ENCODE assay signal across 9 mouse cellular contexts in the genomic region with DNA sequence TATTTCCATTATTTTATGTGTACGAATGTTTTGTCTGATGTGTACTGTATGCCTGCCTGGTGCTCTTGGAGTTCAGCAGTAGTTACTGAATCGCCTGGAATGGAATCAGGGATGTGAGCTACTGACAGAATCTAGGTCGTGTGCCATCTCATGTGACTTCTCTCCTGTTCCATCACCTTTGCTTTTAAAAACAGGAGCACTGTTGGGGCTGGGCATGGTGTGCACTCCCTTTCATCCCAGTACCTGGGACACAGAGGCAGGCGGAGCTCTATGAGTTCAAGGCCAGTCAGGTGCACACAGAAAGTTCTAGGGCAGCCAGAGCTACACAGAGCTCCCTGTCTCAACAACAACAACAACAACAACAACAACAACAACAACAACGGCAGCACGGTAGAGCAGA. TPM values are rescaled to one million over a fixed set of nuclear protein-coding genes. Genes with fewer than 3 reads are reported as not detected.
A peak's percentile ranks its signal among the peaks of the same experiment; 100 is the strongest.
DNase-seq lines count a peak whose midpoint lies in the region; ATAC-seq lines count a peak whose summit lies in the region.
"Had no signal": no experiment of that assay in that cellular context is flagged by ENCODE, and none has a peak within 500 bp of the region (broad histone marks: within the 10 kb centered on the region; RNA-seq: fewer than 3 reads in every experiment).

No protein-coding gene starts in this region.

- no peak overlapping the region for H3K4me2 ChIP-seq in embryonic facial prominence, embryonic 13.5 days
- no peak overlapping the region for H3K4me2 ChIP-seq in hindbrain, embryonic 13.5 days
- no peak overlapping the region for H3K4me2 ChIP-seq in hindbrain, embryonic 12.5 days (replicated peaks)
- no peak overlapping the region for H3K4me2 ChIP-seq in midbrain, embryonic 15.5 days
- no peak overlapping the region for H3K4me2 ChIP-seq in midbrain, embryonic 11.5 days
- H3K4me2 ChIP-seq in stomach, embryonic 14.5 days (replicated peaks; ENCODE audit: low read depth, low read length), result no peak overlapping the region

- peaks cover 49% of the 10 kb centered on the region for H3K4me1 ChIP-seq in embryonic facial prominence, embryonic 13.5 days
- peaks cover 36% of the 10 kb centered on the region for H3K4me1 ChIP-seq in embryonic facial prominence, embryonic 10.5 days
- peaks cover 44% of the 10 kb centered on the region for H3K4me1 ChIP-seq in hindbrain, embryonic 13.5 days (replicated peaks)
- peaks cover 25% of the 10 kb centered on the region for H3K4me1 ChIP-seq in hindbrain, embryonic 12.5 days
- H3K4me1 ChIP-seq in midbrain, embryonic 15.5 days, result peaks cover 32% of the 10 kb centered on the region
- H3K4me1 ChIP-seq in midbrain, embryonic 11.5 days (ENCODE audit: control insufficient read depth, insufficient read depth, low read length), result peaks cover 5% of the 10 kb centered on the region
- H3K4me1 ChIP-seq in stomach, embryonic 14.5 days (ENCODE audit: control insufficient read depth, insufficient read depth, low read length), result peaks cover 26% of the 10 kb centered on the region

- no peak overlapping the region for H3K4me3 ChIP-seq in embryonic facial prominence, embryonic 13.5 days
- H3K4me3 ChIP-seq in embryonic facial prominence, embryonic 10.5 days, result no peak overlapping the region
- H3K4me3 ChIP-seq in hindbrain, embryonic 13.5 days, result no peak overlapping the region
- no peak overlapping the region for H3K4me3 ChIP-seq in hindbrain, embryonic 12.5 days
- no peak overlapping the region for H3K4me3 ChIP-seq in midbrain, embryonic 15.5 days
- H3K4me3 ChIP-seq in midbrain, embryonic 11.5 days (ENCODE audit: low read depth, low read length), result no peak overlapping the region
- H3K4me3 ChIP-seq in stomach, embryonic 14.5 days (ENCODE audit: low read depth, low read length), result no peak overlapping the region

- H3K27me3 ChIP-seq in embryonic facial prominence, embryonic 13.5 days, result no peaks in the 10 kb centered on the region
- no peaks in the 10 kb centered on the region for H3K27me3 ChIP-seq in embryonic facial prominence, embryonic 10.5 days (replicated peaks; ENCODE audit: low read depth, poor library complexity, severe bottlenecking)
- H3K27me3 ChIP-seq in hindbrain, embryonic 13.5 days, result no peaks in the 10 kb centered on the region
- no peaks in the 10 kb centered on the region for H3K27me3 ChIP-seq in hindbrain, embryonic 12.5 days
- no peaks in the 10 kb centered on the region for H3K27me3 ChIP-seq in midbrain, embryonic 15.5 days (replicated peaks)
- H3K27me3 ChIP-seq in midbrain, embryonic 11.5 days (ENCODE audit: control insufficient read depth, insufficient read depth, low read length), result no peaks in the 10 kb centered on the region
- no peaks in the 10 kb centered on the region for H3K27me3 ChIP-seq in stomach, embryonic 14.5 days (ENCODE audit: control insufficient read depth, insufficient read depth, low read length)

- H3K9me3 ChIP-seq in embryonic facial prominence, embryonic 13.5 days, result no peaks in the 10 kb centered on the region
- no peaks in the 10 kb centered on the region for H3K9me3 ChIP-seq in embryonic facial prominence, embryonic 10.5 days
- no peaks in the 10 kb centered on the region for H3K9me3 ChIP-seq in hindbrain, embryonic 13.5 days
- H3K9me3 ChIP-seq in hindbrain, embryonic 12.5 days (replicated peaks), result no peaks in the 10 kb centered on the region
- H3K9me3 ChIP-seq in midbrain, embryonic 15.5 days, result no peaks in the 10 kb centered on the region
- H3K9me3 ChIP-seq in midbrain, embryonic 11.5 days (ENCODE audit: control insufficient read depth, low read length), result no peaks in the 10 kb centered on the region
- H3K9me3 ChIP-seq in stomach, embryonic 14.5 days (ENCODE audit: control insufficient read depth, low read depth, low read length), result no peaks in the 10 kb centered on the region

- DNase-seq in embryonic facial prominence, embryonic 10.5 days (ENCODE audit: low spot score), result no peak
- DNase-seq in midbrain, embryonic 11.5 days (ENCODE audit: low spot score, missing footprints), result no peak
- DNase-seq in right cerebral cortex, adult 2 months (ENCODE audit: low spot score in 2 of 2), result no peak

- 0 out of 2 replicates have a peak overlapping the region, but pooled peaks have one; percentile 68 for H3K27ac ChIP-seq in embryonic facial prominence, embryonic 13.5 days
- no peak overlapping the region for H3K27ac ChIP-seq in embryonic facial prominence, embryonic 10.5 days (replicated peaks)
- H3K27ac ChIP-seq in hindbrain, embryonic 13.5 days, result peak overlapping the region; percentile 42
- H3K27ac ChIP-seq in hindbrain, embryonic 12.5 days, result no peak overlapping the region
- peak overlapping the region; percentile 57; the same call in 1 of the 2 replicates for H3K27ac ChIP-seq in midbrain, embryonic 15.5 days
- no peak overlapping the region for H3K27ac ChIP-seq in midbrain, embryonic 11.5 days (ENCODE audit: low read depth, low read length)
- H3K27ac ChIP-seq in stomach, embryonic 14.5 days (ENCODE audit: low read length), result peak overlapping the region; percentile 39; the same call in 1 of the 2 replicates

- H3K9ac ChIP-seq in embryonic facial prominence, embryonic 13.5 days, result no peak overlapping the region
- no peak overlapping the region for H3K9ac ChIP-seq in hindbrain, embryonic 13.5 days
- no peak overlapping the region for H3K9ac ChIP-seq in hindbrain, embryonic 12.5 days
- no peak overlapping the region for H3K9ac ChIP-seq in midbrain, embryonic 15.5 days
- H3K9ac ChIP-seq in midbrain, embryonic 11.5 days (ENCODE audit: low read length), result no peak overlapping the region
- H3K9ac ChIP-seq in stomach, embryonic 14.5 days (replicated peaks; ENCODE audit: low read depth, low read length), result no peak overlapping the region

- WGBS in embryonic facial prominence, embryonic 13.5 days, result 94% methylated on average over 6 of the region's 6 CpGs
- 90% methylated on average over 6 of the region's 6 CpGs for WGBS in embryonic facial prominence, embryonic 10.5 days
- WGBS in hindbrain, embryonic 13.5 days, result 96% methylated on average over 6 of the region's 6 CpGs
- WGBS in hindbrain, embryonic 12.5 days, result 89% methylated on average over 6 of the region's 6 CpGs
- 94% methylated on average over 6 of the region's 6 CpGs for WGBS in midbrain, embryonic 15.5 days
- 93% methylated on average over 6 of the region's 6 CpGs for WGBS in midbrain, embryonic 11.5 days
- WGBS in stomach, embryonic 14.5 days, result 94% methylated on average over 6 of the region's 6 CpGs

- H3K36me3 ChIP-seq in embryonic facial prominence, embryonic 13.5 days, result no peaks in the 10 kb centered on the region
- no peaks in the 10 kb centered on the region for H3K36me3 ChIP-seq in embryonic facial prominence, embryonic 10.5 days (replicated peaks)
- H3K36me3 ChIP-seq in hindbrain, embryonic 13.5 days, result no peaks in the 10 kb centered on the region
- H3K36me3 ChIP-seq in hindbrain, embryonic 12.5 days, result no peaks in the 10 kb centered on the region
- no peaks in the 10 kb centered on the region for H3K36me3 ChIP-seq in midbrain, embryonic 15.5 days (replicated peaks)
- H3K36me3 ChIP-seq in midbrain, embryonic 11.5 days (ENCODE audit: control insufficient read depth, insufficient read depth, low read length), result no peaks in the 10 kb centered on the region
- no peaks in the 10 kb centered on the region for H3K36me3 ChIP-seq in stomach, embryonic 14.5 days (ENCODE audit: control insufficient read depth, insufficient read depth, low read length)

- no peak for ATAC-seq in embryonic facial prominence, embryonic 13.5 days (ENCODE audit: insufficient number of reproducible peaks, insufficient read depth, low FRiP score, low TSS enrichment, low read depth)
- no peak for ATAC-seq in hindbrain, embryonic 13.5 days (ENCODE audit: low FRiP score)
- ATAC-seq in hindbrain, embryonic 12.5 days (ENCODE audit: low FRiP score), result no peak
- ATAC-seq in midbrain, embryonic 15.5 days (replicated peaks), result no peak
- no peak for ATAC-seq in midbrain, embryonic 11.5 days (ENCODE audit: low FRiP score)
- no peak for ATAC-seq in stomach, embryonic 14.5 days (ENCODE audit: insufficient number of reproducible peaks, insufficient read depth, low FRiP score, low read depth)
- ATAC-seq: activated CD4-positive, CD25-positive, alpha-beta regulatory T cell, adult 4 months had no signal

RNA-seq across cellular contexts. Expression of a gene that starts 38.2 kb away (rescaled TPM):
- polyA plus RNA-seq in embryonic facial prominence, embryonic 13.5 days (2015; fragmentation: Nextera tagmentation; extraction: Ambion mirVana), result 50.7 and 53.0 TPM in 2 replicates
- polyA plus RNA-seq in embryonic facial prominence, embryonic 10.5 days (2016; fragmentation: Nextera tagmentation; extraction: Ambion mirVana), result 33.1 and 34.9 TPM in 2 replicates
- 47.7 and 50.3 TPM in 2 replicates for polyA plus RNA-seq in hindbrain, embryonic 13.5 days (2015; fragmentation: Nextera tagmentation; extraction: Ambion mirVana)
- 60.1 and 65.1 TPM in 2 replicates for polyA plus RNA-seq in hindbrain, embryonic 12.5 days (2016; fragmentation: Nextera tagmentation; extraction: Ambion mirVana)
- 52.0 and 53.8 TPM in 2 replicates for polyA plus RNA-seq in midbrain, embryonic 15.5 days (2015; fragmentation: Nextera tagmentation; extraction: Ambion mirVana)
- polyA plus RNA-seq in midbrain, embryonic 11.5 days (2014; fragmentation: Nextera tagmentation; extraction: Ambion mirVana), result 46.9 and 49.0 TPM in 2 replicates
- 55.0 and 58.2 TPM in 2 replicates for polyA plus RNA-seq in stomach, embryonic 14.5 days (2014; fragmentation: Nextera tagmentation; extraction: Ambion mirVana)

RNA-seq across cellular contexts. Expression of a gene that starts 39.0 kb away (rescaled TPM):
- 46.3 and 51.3 TPM in 2 replicates for polyA plus RNA-seq in embryonic facial prominence, embryonic 13.5 days (2015; fragmentation: Nextera tagmentation; extraction: Ambion mirVana)
- polyA plus RNA-seq in embryonic facial prominence, embryonic 10.5 days (2016; fragmentation: Nextera tagmentation; extraction: Ambion mirVana), result 23.7 and 24.6 TPM in 2 replicates
- polyA plus RNA-seq in hindbrain, embryonic 13.5 days (2015; fragmentation: Nextera tagmentation; extraction: Ambion mirVana), result 42.6 and 44.9 TPM in 2 replicates
- polyA plus RNA-seq in hindbrain, embryonic 12.5 days (2016; fragmentation: Nextera tagmentation; extraction: Ambion mirVana), result 53.3 and 54.0 TPM in 2 replicates
- 28.3 and 29.2 TPM in 2 replicates for polyA plus RNA-seq in midbrain, embryonic 15.5 days (2015; fragmentation: Nextera tagmentation; extraction: Ambion mirVana)
- polyA plus RNA-seq in midbrain, embryonic 11.5 days (2014; fragmentation: Nextera tagmentation; extraction: Ambion mirVana), result 37.5 and 38.9 TPM in 2 replicates
- polyA plus RNA-seq in stomach, embryonic 14.5 days (2014; fragmentation: Nextera tagmentation; extraction: Ambion mirVana), result 52.6 and 55.6 TPM in 2 replicates

Comparison
In these comparisons a context has a peak if more than half of its experiments do, and no peak if none do; other contexts are left out.
1. H3K27ac ChIP-seq: peak in embryonic facial prominence, embryonic 13.5 days (single experiment), hindbrain, embryonic 13.5 days (single experiment), midbrain, embryonic 15.5 days (single experiment) and stomach, embryonic 14.5 days (single experiment); none in embryonic facial prominence, embryonic 10.5 days (single experiment), hindbrain, embryonic 12.5 days (single experiment) and midbrain, embryonic 11.5 days (single experiment).